ENCODE assay signal across 8 mouse cellular contexts in genomic region chr12:86802899-86803298, GRCm38 (mm10).
DNase-seq lines count a peak whose midpoint lies in the region; ATAC-seq and TF ChIP-seq lines count a peak whose summit lies in the region.

No protein-coding gene starts in this region.

- H3K36me3 ChIP-seq in lung, embryonic 14.5 days (ENCODE audit: insufficient read depth) = no peaks in the 10 kb centered on the region
- no peaks in the 10 kb centered on the region for H3K36me3 ChIP-seq in limb, embryonic 10.5 days

- DNase-seq in cerebellum, adult 2 months = no peak
- DNase-seq in cerebellum, postnatal 36 days = no peak
- DNase-seq in lung, embryonic 14.5 days = no peak
- DNase-seq in lung, postnatal 4 days = no peak
- no peak for DNase-seq in limb, embryonic 10.5 days (ENCODE audit: low spot score)
- DNase-seq in left cerebral cortex, adult 9 months (ENCODE audit: low spot score in 2 of 2) = no peak
- DNase-seq in right cerebral cortex, postnatal 14 days = no peak

- 45% methylated on average over 3 of the region's 3 CpGs for WGBS in cerebellum, adult 2 months
- WGBS in lung, embryonic 14.5 days = 38% methylated on average over 3 of the region's 3 CpGs
- WGBS in limb, embryonic 10.5 days = 59% methylated on average over 3 of the region's 3 CpGs
- WGBS in olfactory bulb, adult 2 months = 46% methylated on average over 3 of the region's 3 CpGs

- no peak for TF ChIP-seq CTCF in cerebellum, adult 2 months (IDR thresholded peaks at IDR 0.05; ENCODE audit: borderline replicate concordance, insufficient read depth, low read depth, low read length)
- TF ChIP-seq CTCF in lung, embryonic 14.5 days (IDR thresholded peaks at IDR 0.05; ENCODE audit: low read depth) = no peak
- TF ChIP-seq CTCF in olfactory bulb, adult 2 months (IDR thresholded peaks at IDR 0.05; ENCODE audit: insufficient read depth, low read depth, low read length) = no peak

- H3K4me3 ChIP-seq in cerebellum, adult 2 months (replicated peaks; ENCODE audit: insufficient read depth, low read depth, low read length) = no peak overlapping the region
- H3K4me3 ChIP-seq in lung, embryonic 14.5 days (ENCODE audit: low read depth, low read length) = no peak overlapping the region
- peak overlapping the region; percentile 41; the same call in 1 of the 2 replicates for H3K4me3 ChIP-seq in limb, embryonic 10.5 days
- no peak overlapping the region for H3K4me3 ChIP-seq in olfactory bulb, adult 2 months (ENCODE audit: insufficient read depth, low read depth, low read length)

- peaks cover 69% of the 10 kb centered on the region for H3K4me1 ChIP-seq in cerebellum, adult 2 months (ENCODE audit: control insufficient read depth, insufficient read depth, low read length)
- H3K4me1 ChIP-seq in lung, embryonic 14.5 days (ENCODE audit: insufficient read depth) = peaks cover 70% of the 10 kb centered on the region
- H3K4me1 ChIP-seq in limb, embryonic 10.5 days = peaks cover 90% of the 10 kb centered on the region
- peaks cover 83% of the 10 kb centered on the region for H3K4me1 ChIP-seq in olfactory bulb, adult 2 months (ENCODE audit: control insufficient read depth, insufficient read depth, low read length)

- no peak for ATAC-seq in lung, embryonic 14.5 days (ENCODE audit: insufficient read depth)

- no peak overlapping the region for H3K9ac ChIP-seq in lung, embryonic 14.5 days

- H3K9me3 ChIP-seq in lung, embryonic 14.5 days (ENCODE audit: low read depth, low read length) = no peaks in the 10 kb centered on the region
- H3K9me3 ChIP-seq in limb, embryonic 10.5 days (replicated peaks) = no peaks in the 10 kb centered on the region

- H3K27me3 ChIP-seq in cerebellum, adult 2 months (ENCODE audit: control insufficient read depth, insufficient read depth, low read length) = no peaks in the 10 kb centered on the region
- H3K27me3 ChIP-seq in lung, embryonic 14.5 days (ENCODE audit: insufficient read depth, low read length) = no peaks in the 10 kb centered on the region
- H3K27me3 ChIP-seq in limb, embryonic 10.5 days (ENCODE audit: low read depth, poor library complexity, severe bottlenecking) = no peaks in the 10 kb centered on the region

- peak overlapping the region; percentile 56 for H3K4me2 ChIP-seq in lung, embryonic 14.5 days

- H3K27ac ChIP-seq in cerebellum, adult 2 months (ENCODE audit: insufficient read depth, low read length) = 0 out of 2 replicates have a peak overlapping the region, but pooled peaks have one; percentile 29
- H3K27ac ChIP-seq in lung, embryonic 14.5 days (ENCODE audit: low read depth) = peak overlapping the region; percentile 97
- H3K27ac ChIP-seq in limb, embryonic 10.5 days = peak overlapping the region; percentile 94
- peak overlapping the region; percentile 95 for H3K27ac ChIP-seq in olfactory bulb, adult 2 months (ENCODE audit: insufficient read depth, low read depth, low read length)

- no peak for TF ChIP-seq POLR2A in cerebellum, adult 2 months (IDR thresholded peaks at IDR 0.05; ENCODE audit: borderline replicate concordance, insufficient read depth, low read length)
- TF ChIP-seq POLR2A in olfactory bulb, adult 2 months (IDR thresholded peaks at IDR 0.05; ENCODE audit: insufficient read depth, low read depth, low read length) = no peak

Comparison
In these comparisons a context has a peak if more than half of its experiments do, and no peak if none do; other contexts are left out.
1. H3K27ac ChIP-seq: peak in every context shown above with its lines; median percentile 97 in lung, embryonic 14.5 days; 95 in olfactory bulb, adult 2 months; 94 in limb, embryonic 10.5 days; 29 in cerebellum, adult 2 months.